Mouse (Mus musculus) small intestine, adult 2 months (tissue): ENCODE results near the gene R3hdml. TPM values are rescaled to one million over a fixed set of nuclear protein-coding genes. Genes with fewer than 3 reads are reported as not detected.

Experiments used
- H3K27ac ChIP-seq: fragments of 200-500 bp; 2 replicates; pipeline ENCODE4 v1.5.1; 2012; ENCODE audit warnings: low read depth, low read length, control low read depth, inconsistent platforms; ENCODE audit not compliant: insufficient read depth
- H3K27me3 ChIP-seq: fragments of 200-500 bp; 2 replicates; pipeline ENCODE4 v1.6.1; 2012; ENCODE audit warnings: mild to moderate bottlenecking, moderate library complexity, low read length, inconsistent platforms; ENCODE audit not compliant: control insufficient read depth, insufficient read depth
- H3K36me3 ChIP-seq: fragments of 200-500 bp; 2 replicates; pipeline ENCODE4 v1.6.1; 2012; ENCODE audit warnings: mild to moderate bottlenecking, low read length, control low read depth, inconsistent platforms; ENCODE audit not compliant: control insufficient read depth, insufficient read depth
- H3K4me1 ChIP-seq: fragments of 200-500 bp; 2 replicates; pipeline ENCODE4 v1.6.1; 2012; ENCODE audit warnings: low read length, inconsistent platforms, mixed read lengths; ENCODE audit not compliant: control insufficient read depth, insufficient read depth, insufficient read length
- H3K4me3 ChIP-seq: fragments of 200-500 bp; 2 replicates; pipeline ENCODE4 v1.5.1; 2012; ENCODE audit warnings: low read depth, mild to moderate bottlenecking, control low read depth, inconsistent platforms, low read length, moderate library complexity
- CTCF ChIP-seq: fragments of 200-500 bp; IDR thresholded peaks from 2 replicates; pipeline ENCODE4 v1.5.1; 2012; ENCODE audit warnings: low read depth, mild to moderate bottlenecking, control low read depth, inconsistent platforms, low read length, moderate library complexity, mixed read lengths; ENCODE audit not compliant: insufficient replicate concordance, insufficient read length; ENCODE audit errors: extremely low read depth
- POLR2A ChIP-seq: fragments of 200-500 bp; IDR thresholded peaks from 2 replicates; pipeline ENCODE4 v1.6.1; 2012; ENCODE audit warnings: low read depth, mild to moderate bottlenecking, control low read depth, inconsistent platforms, low read length, moderate library complexity
- WGBS: fragments of 180-500 bp; shearing (Covaris S2); methylation state at CpG from one replicate; pipeline ENCODE4 v1.1.7; 2018; 5-methylcytosine and 5-hydroxymethylcytosine counted together
- polyA plus RNA-seq: library from polyadenylated mRNA; depleted of rRNA; stranded (reverse); fragments of >200 nt; gene quantifications from 2 replicates; pipeline ENCODE4 v1.2.3, GENCODE M21; 2012; rRNA removed

Gene R3hdml
- polyA plus RNA-seq, 1 experiment = 2.7 TPM

GRCm38 (mm10) chr2:163539321-163540040 is 47.4 kb downstream of the R3hdml start:
- Histone ChIP-seq H3K36me3 (peaks cover 27% of the 10 kb centered on the region), H3K4me1 (peaks cover 19% of the 10 kb centered on the region), H3K27ac (peak overlapping the region; percentile 79), H3K4me3 (peak overlapping the region; percentile 73), H3K27me3 (no peaks in the 10 kb centered on the region)
- TF ChIP-seq CTCF (no peak), POLR2A (no peak)
- WGBS = 31% methylated on average over 13 of the region's 13 CpGs

- 29% methylated on average over 9 of the region's 9 CpGs for WGBS
- peaks cover 15% of the 10 kb centered on the region for H3K4me1 ChIP-seq
- H3K4me3 ChIP-seq = peak overlapping the region; percentile 73
Measured at GRCm38 (mm10) chr2:163540231-163541117, 48.4 kb downstream of the R3hdml start.

GRCm38 (mm10) chr2:163541568-163542182 is 49.6 kb downstream of the R3hdml start:
- Histone ChIP-seq H3K27ac (peak overlapping the region; percentile 79), H3K36me3 (peaks cover 19% of the 10 kb centered on the region), H3K27me3 (no peaks in the 10 kb centered on the region), H3K4me3 (peak overlapping the region; percentile 73), H3K4me1 (peaks cover 20% of the 10 kb centered on the region)
- 33% methylated on average over 10 of the region's 10 CpGs for WGBS
- TF ChIP-seq POLR2A = peak; percentile 73
- TF ChIP-seq CTCF = no peak

More at GRCm38 (mm10) chr2:163540231-163541117, 48.4 kb downstream of the R3hdml start:
- Histone ChIP-seq H3K36me3 (peaks cover 27% of the 10 kb centered on the region), H3K27ac (peak overlapping the region; percentile 79), H3K27me3 (no peaks in the 10 kb centered on the region)
- TF ChIP-seq POLR2A (no peak), CTCF (no peak)

- 72% methylated on average over 10 of the region's 10 CpGs for WGBS
- Histone ChIP-seq H3K4me3 (no peak overlapping the region), H3K36me3 (peaks cover 11% of the 10 kb centered on the region), H3K27me3 (no peaks in the 10 kb centered on the region), H3K27ac (peak overlapping the region; percentile 79; the same call in 1 of the 2 replicates), H3K4me1 (peaks cover 20% of the 10 kb centered on the region)
- TF ChIP-seq POLR2A (no peak), CTCF (no peak)
Measured at GRCm38 (mm10) chr2:163542674-163543073, 50.6 kb downstream of the R3hdml start.

GRCm38 (mm10) chr2:163546623-163547318 is 54.7 kb downstream of the R3hdml start:
- H3K4me3 ChIP-seq = peak overlapping the region; percentile 70
- H3K27ac ChIP-seq = peak overlapping the region; percentile 92
- H3K36me3 ChIP-seq = peaks cover 22% of the 10 kb centered on the region
- WGBS = 25% methylated on average over 14 of the region's 14 CpGs
- no peaks in the 10 kb centered on the region for H3K27me3 ChIP-seq
- peaks cover 18% of the 10 kb centered on the region for H3K4me1 ChIP-seq
- peak; percentile 95 for TF ChIP-seq POLR2A
- no peak for TF ChIP-seq CTCF

DNA sequence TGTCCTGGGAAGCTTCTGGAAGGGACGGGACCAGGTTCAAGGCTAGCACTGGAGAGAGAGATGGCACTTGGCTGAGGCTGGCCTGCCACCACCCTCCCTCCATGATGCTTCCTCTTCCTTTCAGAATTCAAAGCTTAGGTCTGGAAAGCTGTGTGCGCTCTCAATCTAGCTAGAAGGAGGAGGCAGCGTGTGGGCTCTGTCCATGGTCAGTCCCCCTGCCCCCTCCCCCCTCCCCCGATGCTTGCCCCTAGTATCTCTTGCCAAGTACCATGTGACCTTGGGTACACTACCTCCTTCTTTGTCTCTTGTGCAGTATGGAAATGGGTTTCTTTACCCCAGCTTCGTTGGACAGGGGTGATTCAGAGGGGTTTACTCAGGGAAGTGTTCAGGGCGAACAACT is 56.7 kb downstream of the R3hdml start:
- Histone ChIP-seq H3K27ac (peak overlapping the region; percentile 92), H3K4me1 (peaks cover 24% of the 10 kb centered on the region; the same call in 1 of the 2 replicates), H3K36me3 (peaks cover 34% of the 10 kb centered on the region), H3K27me3 (no peaks in the 10 kb centered on the region), H3K4me3 (peak overlapping the region; percentile 73)
- TF ChIP-seq CTCF (no peak), POLR2A (no peak)
- 19% methylated on average over 6 of the region's 6 CpGs for WGBS

- H3K4me3 ChIP-seq = peak overlapping the region; percentile 73
- 20% methylated on average over 6 of the region's 6 CpGs for WGBS
Measured at GRCm38 (mm10) chr2:163549786-163550185, 57.7 kb downstream of the R3hdml start.

More at GRCm38 (mm10) chr2:163549786-163550185, 57.7 kb downstream of the R3hdml start:
- peak overlapping the region; percentile 92 for H3K27ac ChIP-seq
- H3K36me3 ChIP-seq = peaks cover 44% of the 10 kb centered on the region
- H3K27me3 ChIP-seq = no peaks in the 10 kb centered on the region
- TF ChIP-seq CTCF (no peak), POLR2A (no peak; the same call in 1 of the 2 replicates)
- H3K4me1 ChIP-seq = peaks cover 24% of the 10 kb centered on the region; the same call in 1 of the 2 replicates

Other genes starting within 250 kb of the R3hdml start
- gene Jph2, start 94.3 kb upstream of the R3hdml start, polyA plus RNA-seq = 20.6 and 28.7 TPM in 2 replicates
- 5.0 and 12.2 TPM in 2 replicates for gene Oser1, start 67.6 kb upstream of the R3hdml start, polyA plus RNA-seq
- gene Gdap1l1, start 53.8 kb upstream of the R3hdml start, polyA plus RNA-seq = 0.85 and 1.6 TPM in 2 replicates
- gene Fitm2, start 19.7 kb upstream of the R3hdml start, polyA plus RNA-seq = 4.4 and 7.0 TPM in 2 replicates
- gene Hnf4a, start 14.5 kb downstream of the R3hdml start, polyA plus RNA-seq = 179 and 397 TPM in 2 replicates
- gene Ttpal, start 110.0 kb downstream of the R3hdml start, polyA plus RNA-seq = 8.3 and 16.0 TPM in 2 replicates
- gene Serinc3, start 152.8 kb downstream of the R3hdml start, polyA plus RNA-seq = 121 and 262 TPM in 2 replicates
- 82.0 and 143 TPM in 2 replicates for gene Pkig, start 166.1 kb downstream of the R3hdml start, polyA plus RNA-seq